Mouse (Mus musculus) right cerebral cortex, postnatal 25 days (tissue): Measurements from ENCODE around the gene Gfer.
"Not testable (repeated sequence)": the region's sequence is repeated elsewhere in the genome, so short reads cannot be mapped to it uniquely, and the experiment has no call there.

Source experiments
- DNase-seq: peaks from one replicate; pipeline ENCODE4 v3.0.0; 2022

Gfer gene

GRCm38 (mm10) chr17:24722220-24722924 is 26.4 kb upstream of the Gfer start:
- DNase-seq, result no peak

- DNase-seq, result not testable (repeated sequence)
Measured at GRCm38 (mm10) chr17:24721383-24721955, 25.5 kb upstream of the Gfer start.

GRCm38 (mm10) chr17:24720616-24721015 is 24.7 kb upstream of the Gfer start:
- not testable (repeated sequence) for DNase-seq

- DNase-seq, result peak; percentile 98
Measured at GRCm38 (mm10) chr17:24719494-24720222, 23.7 kb upstream of the Gfer start.

GRCm38 (mm10) chr17:24718938-24719337 is 23.0 kb upstream of the Gfer start:
- not testable (repeated sequence) for DNase-seq

- no peak for DNase-seq
Measured at GRCm38 (mm10) chr17:24717943-24718342, 22.0 kb upstream of the Gfer start, which contains the start of the genes Rnf151 and Rps2. Rnf151 (minus strand) TSS chr17:24718063. Rps2 (plus strand) TSS chr17:24718116.

- DNase-seq, result no peak
Measured at GRCm38 (mm10) chr17:24716166-24716682, 20.3 kb upstream of the Gfer start.

- DNase-seq, result no peak
Measured at GRCm38 (mm10) chr17:24715556-24715955, 19.6 kb upstream of the Gfer start.

- no peak for DNase-seq
Measured at GRCm38 (mm10) chr17:24708646-24709045, 12.7 kb upstream of the Gfer start.

GRCm38 (mm10) chr17:24707801-24708425 is 12.0 kb upstream of the Gfer start:
- no peak for DNase-seq

GRCm38 (mm10) chr17:24706982-24707800 is 11.2 kb upstream of the Gfer start, which contains the start of gene Tbl3:
Tbl3 (minus strand) TSS chr17:24707660.
- peak; percentile 96 for DNase-seq

GRCm38 (mm10) chr17:24705821-24706220 is 9.9 kb upstream of the Gfer start:
- no peak for DNase-seq

- no peak for DNase-seq
Measured at GRCm38 (mm10) chr17:24701251-24701650, 5.3 kb upstream of the Gfer start.

- no peak for DNase-seq
Measured at GRCm38 (mm10) chr17:24699473-24699872, 3.5 kb upstream of the Gfer start.

GRCm38 (mm10) chr17:24698715-24699114 is 2.8 kb upstream of the Gfer start:
- DNase-seq, result no peak

- no peak for DNase-seq
Measured at GRCm38 (mm10) chr17:24697985-24698384, 2.0 kb upstream of the Gfer start.

- no peak for DNase-seq
Measured at GRCm38 (mm10) chr17:24695326-24696010, 488 bp downstream of the Gfer start.

GRCm38 (mm10) chr17:24692385-24692784 is 3.6 kb downstream of the Gfer start:
- no peak for DNase-seq

- DNase-seq, result peak; percentile 63
Measured at GRCm38 (mm10) chr17:24689251-24690081, 6.5 kb downstream of the Gfer start, which contains the start of gene Syngr3. Syngr3 (minus strand) TSS chr17:24689955.

GRCm38 (mm10) chr17:24687599-24687998 is 8.4 kb downstream of the Gfer start:
- no peak for DNase-seq
